Mouse (Mus musculus) liver, adult 2 months (tissue): Measurements from ENCODE around the gene Phlda1.

Experiments
- CTCF ChIP-seq: fragments of 200-500 bp; IDR thresholded peaks from 2 replicates; pipeline ENCODE4 v1.5.1; 2011; ENCODE audit warnings: low read depth, low read length, control low read depth
- POLR2A ChIP-seq: fragments of 200-500 bp; IDR thresholded peaks from 2 replicates; pipeline ENCODE4 v1.6.1; 2011; ENCODE audit warnings: low read length, control low read depth; ENCODE audit not compliant: insufficient read depth; ENCODE audit errors: extremely low read depth

GRCm38 (mm10) chr10:111495888-111496287 lies 10.2 kb upstream of the Phlda1 start:
- no peak for TF ChIP-seq CTCF
- no peak for TF ChIP-seq POLR2A
